Mouse (Mus musculus): ENCODE measurements at regions not wholly inside any gene's neighbourhood (a gene's known extent, or its start where the extent isn't known, plus 50 kb on each side); places are given as distances from the start of the nearest gene placed in this dataset.

- DNase-seq (ENCODE audit: low read depth, low spot score) = no peak
Measured at GRCm38 (mm10) chrX:19199531-19199930, 281.6 kb downstream of the Tex13c3 start.

- DNase-seq (ENCODE audit: low read depth, low spot score) = no peak
Measured at GRCm38 (mm10) chrX:19168983-19169382, 312.1 kb downstream of the Tex13c3 start.

DNA sequence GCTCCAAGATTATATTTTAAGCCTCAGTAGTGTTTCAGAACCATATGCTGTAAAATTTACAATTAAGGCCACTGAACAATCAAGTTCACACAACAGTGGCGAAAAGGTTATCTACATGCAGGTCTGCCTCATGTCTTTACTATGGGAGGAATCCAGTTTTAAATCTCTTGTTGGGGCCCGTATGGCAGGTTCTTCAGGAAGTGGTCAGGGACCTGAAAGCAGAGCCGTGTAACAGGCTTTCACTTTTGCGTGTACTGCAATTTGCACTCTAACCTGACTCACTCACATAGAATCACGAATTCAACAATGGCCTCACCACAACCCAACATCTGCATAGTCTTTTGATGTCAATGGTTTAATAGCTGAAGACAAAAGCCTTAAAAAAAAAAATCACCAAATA lies 312.6 kb downstream of the Tex13c3 start:
- DNase-seq (ENCODE audit: low read depth, low spot score) = no peak

- DNase-seq (ENCODE audit: low read depth, low spot score) = no peak
Measured at GRCm38 (mm10) chrX:19168111-19168510, 313.0 kb downstream of the Tex13c3 start.

DNA sequence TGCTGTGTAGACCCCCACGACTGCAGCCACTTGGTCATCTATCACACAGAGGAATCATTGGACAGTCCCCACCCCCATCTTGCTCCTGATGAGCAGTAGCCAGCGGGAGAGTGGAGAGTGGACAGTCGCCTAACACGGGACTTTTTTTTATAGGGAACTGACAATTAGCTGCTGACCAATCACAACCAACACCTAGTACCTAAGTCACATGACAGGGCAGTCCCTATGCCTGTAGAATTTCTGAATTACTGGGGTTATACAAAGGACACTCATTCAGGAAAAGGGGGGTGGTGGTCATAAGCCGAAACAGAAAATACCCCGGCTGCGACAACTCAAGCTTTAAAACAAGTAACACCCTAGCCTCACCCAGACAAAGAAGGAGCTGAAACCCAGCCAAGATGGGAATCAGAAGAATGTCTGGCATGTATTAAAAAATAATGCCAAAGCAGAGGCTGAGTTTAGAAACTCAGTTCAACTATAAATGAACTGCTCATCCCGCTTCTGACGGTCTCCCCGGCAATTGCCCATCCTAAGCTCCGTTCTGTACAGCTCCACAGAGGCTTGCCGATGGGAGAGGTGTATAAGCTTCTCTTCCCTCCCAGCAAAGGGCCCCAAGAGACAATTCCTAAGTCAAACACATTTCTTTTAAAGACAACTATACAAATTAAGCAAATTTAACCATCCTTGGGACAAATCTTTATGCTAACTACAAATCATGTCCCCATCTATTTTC lies 313.8 kb downstream of the Tex13c3 start:
- DNase-seq (ENCODE audit: low read depth, low spot score) = no peak

DNA sequence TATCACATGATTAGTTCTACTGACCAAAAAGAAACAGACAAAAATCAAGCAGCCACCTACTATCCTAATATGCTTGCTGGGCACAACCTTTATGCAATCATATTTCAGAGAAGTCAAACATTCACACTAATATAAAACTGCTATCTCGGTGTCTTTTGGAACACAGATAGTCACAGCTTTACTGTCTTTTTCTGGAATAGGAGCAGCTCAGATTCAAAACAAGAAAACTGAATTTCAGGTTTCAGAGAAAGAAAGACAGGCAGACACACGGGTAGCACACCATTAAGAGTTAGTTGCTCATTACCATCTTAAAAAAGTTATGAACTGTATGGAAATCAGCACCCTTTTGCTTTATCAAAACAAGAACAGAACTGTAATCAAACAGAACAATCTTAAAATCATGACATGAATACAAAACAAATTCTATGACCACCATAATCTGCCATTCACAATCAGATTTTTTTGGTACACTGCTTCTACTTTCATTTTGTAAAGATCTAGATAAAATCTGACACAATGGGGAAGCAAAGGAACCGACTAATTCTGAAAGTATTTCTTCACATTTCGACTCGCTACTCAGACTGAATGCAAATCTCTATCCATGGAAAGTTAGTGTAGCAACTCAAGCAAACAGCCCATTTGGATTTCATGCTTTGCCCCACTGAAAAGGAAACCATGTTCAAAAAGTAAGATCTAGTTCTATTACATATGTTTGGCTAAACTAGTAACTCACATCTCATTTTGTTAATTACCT lies 315.1 kb downstream of the Tex13c3 start:
- no peak for DNase-seq (ENCODE audit: low read depth, low spot score)

- no peak for DNase-seq (ENCODE audit: low read depth, low spot score)
Measured at GRCm38 (mm10) chrX:19164151-19164550, 317.0 kb downstream of the Tex13c3 start.

DNA sequence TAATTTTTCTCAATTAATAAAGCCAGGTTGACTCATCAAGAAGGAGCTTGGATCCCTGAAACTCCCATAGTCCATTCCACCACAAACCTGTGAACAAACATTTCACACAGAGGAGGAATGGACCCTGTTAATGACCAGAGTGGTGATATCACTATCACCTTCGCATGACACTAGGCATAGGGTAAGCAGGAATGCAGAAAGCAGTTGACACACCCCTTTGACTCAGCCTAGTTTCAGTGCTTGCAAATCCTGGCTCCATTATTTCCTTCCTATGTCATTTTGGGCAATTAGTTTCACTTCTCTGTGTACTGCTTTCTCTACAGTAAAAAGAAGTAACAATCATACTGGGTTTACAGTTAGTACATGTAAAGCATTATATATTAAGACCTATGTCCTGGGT lies 318.2 kb downstream of the Tex13c3 start:
- DNase-seq (ENCODE audit: low read depth, low spot score) = peak; percentile 4

GRCm38 (mm10) chrX:19162351-19162750 lies 318.8 kb downstream of the Tex13c3 start:
- no peak for DNase-seq (ENCODE audit: low read depth, low spot score)

- no peak for DNase-seq (ENCODE audit: low read depth, low spot score)
Measured at GRCm38 (mm10) chrX:19160275-19160930, 320.7 kb downstream of the Tex13c3 start.

- no peak for DNase-seq (ENCODE audit: low read depth, low spot score)
Measured at GRCm38 (mm10) chrX:19157464-19158203, 323.5 kb downstream of the Tex13c3 start.

- DNase-seq (ENCODE audit: low read depth, low spot score) = no peak
Measured at GRCm38 (mm10) chrX:19153619-19154018, 327.5 kb downstream of the Tex13c3 start.

- no peak for DNase-seq (ENCODE audit: low read depth, low spot score)
Measured at GRCm38 (mm10) chrX:19152170-19152861, 328.8 kb downstream of the Tex13c3 start.

DNA sequence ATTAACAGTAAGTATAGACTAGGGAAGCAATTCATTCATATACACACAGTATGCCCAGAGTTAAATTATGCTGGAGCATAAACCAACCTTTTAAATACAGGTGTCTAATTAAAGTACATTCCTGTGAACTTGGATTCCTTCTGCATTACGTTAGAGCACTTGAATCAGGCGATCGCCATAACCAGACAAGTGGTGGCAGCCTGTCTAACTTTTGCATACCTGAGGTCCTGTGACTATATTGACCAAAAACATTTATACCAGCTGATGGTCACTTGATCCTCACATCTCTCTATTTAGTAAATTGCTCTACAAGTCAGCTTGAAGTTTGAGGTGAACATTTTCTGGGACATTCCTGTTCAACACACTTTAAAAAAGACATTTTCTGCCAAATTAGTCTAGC lies 330.5 kb downstream of the Tex13c3 start:
- DNase-seq (ENCODE audit: low read depth, low spot score) = no peak

GRCm38 (mm10) chrX:19148672-19149071 lies 332.4 kb downstream of the Tex13c3 start:
- no peak for DNase-seq (ENCODE audit: low read depth, low spot score)

GRCm38 (mm10) chrX:19148251-19148650 lies 332.9 kb downstream of the Tex13c3 start:
- DNase-seq (ENCODE audit: low read depth, low spot score) = no peak

GRCm38 (mm10) chrX:19112753-19113152 lies 368.4 kb downstream of the Tex13c3 start:
- no peak for DNase-seq (ENCODE audit: low read depth, low spot score)

GRCm38 (mm10) chrX:19102911-19103310 lies 378.2 kb downstream of the Tex13c3 start:
- no peak for DNase-seq (ENCODE audit: low read depth, low spot score)

GRCm38 (mm10) chrX:19095960-19096359 lies 385.2 kb downstream of the Tex13c3 start:
- no peak for DNase-seq (ENCODE audit: low read depth, low spot score)

DNA sequence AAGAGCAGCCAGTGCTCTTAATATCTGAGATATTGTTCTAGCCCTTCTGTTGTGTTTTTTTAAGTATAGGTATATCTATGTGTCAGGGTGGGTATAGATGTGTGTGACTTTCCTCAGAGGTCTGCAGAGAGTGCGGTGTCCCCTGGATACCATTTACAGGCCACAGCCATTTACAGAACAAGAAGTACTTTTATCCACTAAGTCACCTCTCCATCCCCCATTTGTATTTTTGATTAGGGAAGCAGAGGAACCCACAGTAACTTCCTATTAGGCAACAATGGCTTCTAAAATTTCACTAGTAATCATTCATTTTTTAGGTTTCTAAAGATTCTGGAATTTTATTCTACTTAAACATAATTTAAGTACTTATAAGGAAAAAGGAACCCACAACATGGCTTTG lies 396.7 kb downstream of the Tex13c3 start:
- DNase-seq (ENCODE audit: low read depth, low spot score) = no peak

DNA sequence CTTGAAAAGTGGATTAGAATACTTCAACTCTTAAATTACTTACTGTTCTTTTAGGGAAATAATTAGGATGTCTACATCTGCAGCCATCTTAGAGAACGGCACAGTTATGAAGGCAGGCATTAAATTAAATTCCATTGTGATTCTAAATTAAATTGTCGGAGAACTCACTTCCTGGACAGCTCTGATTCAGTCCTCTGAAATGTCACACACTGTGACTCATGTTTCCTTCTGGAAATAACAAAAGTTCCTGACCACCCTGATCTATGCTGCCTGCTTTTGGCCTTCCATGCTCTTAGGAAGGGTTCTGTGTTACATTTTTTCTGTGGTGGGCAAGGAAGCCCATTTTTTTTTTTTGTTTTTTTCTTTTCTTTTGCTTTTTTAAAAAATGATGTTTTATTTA lies 401.1 kb downstream of the Tex13c3 start:
- no peak for DNase-seq (ENCODE audit: low read depth, low spot score)
